Mouse (Mus musculus) MEL (cell line): ENCODE data around the gene Sgpp2.

Experiments used
- CTCF ChIP-seq, 3 experiments: IDR thresholded peaks in 2 of 3; conservative IDR thresholded peaks in 1 of 3; 2 replicates each; pipeline ENCODE4 v1.5.1; 2011 to 2012; ENCODE audit warnings: low read length in 3 of 3, low read depth in 2 of 3, mild to moderate bottlenecking in 2 of 3, improper control_type of control experiment in 1 of 3, inconsistent platforms in 1 of 3, mixed read lengths in 1 of 3, moderate library complexity in 1 of 3; ENCODE audit not compliant: control insufficient read depth in 1 of 3, insufficient read depth in 1 of 3, poor library complexity in 1 of 3, severe bottlenecking in 1 of 3
- E2F4 ChIP-seq: IDR thresholded peaks from 2 replicates; pipeline ENCODE4 v1.6.1; 2011; ENCODE audit warnings: low read depth, low read length, improper control_type of control experiment, borderline replicate concordance
- EP300 ChIP-seq, 2 experiments: IDR thresholded peaks; 2 replicates each; pipeline ENCODE4 v1.6.1; 2011; ENCODE audit warnings: improper control_type of control experiment in 2 of 2, low read length in 2 of 2, low read depth in 1 of 2, mild to moderate bottlenecking in 1 of 2
- KAT2A ChIP-seq: conservative IDR thresholded peaks from 2 replicates; pipeline ENCODE4 v1.6.1; 2012; ENCODE audit warnings: low read depth, low read length, improper control_type of control experiment, inconsistent platforms
- MAZ ChIP-seq: IDR thresholded peaks from 2 replicates; pipeline ENCODE4 v1.6.1; 2012; ENCODE audit warnings: low read depth, mild to moderate bottlenecking, inconsistent platforms, low read length, improper control_type of control experiment
- MXI1 ChIP-seq: IDR thresholded peaks from 2 replicates; pipeline ENCODE4 v1.6.1; 2011; ENCODE audit warnings: mild to moderate bottlenecking, low read depth, low read length, improper control_type of control experiment
- NELFE ChIP-seq: IDR thresholded peaks from 2 replicates; pipeline ENCODE4 v1.6.1; 2011; ENCODE audit warnings: low read depth, low read length, improper control_type of control experiment
- POLR2A ChIP-seq, 2 experiments: IDR thresholded peaks; 2 replicates each; pipeline ENCODE4 v1.6.1; 2011 to 2012; ENCODE audit warnings: low read length in 2 of 2, mild to moderate bottlenecking in 2 of 2, control low read depth in 1 of 2, improper control_type of control experiment in 1 of 2, low read depth in 1 of 2, moderate library complexity in 1 of 2; ENCODE audit not compliant: control insufficient read depth in 1 of 2, insufficient read depth in 1 of 2, poor library complexity in 1 of 2
- POLR2AphosphoS2 ChIP-seq: IDR thresholded peaks from 2 replicates; pipeline ENCODE4 v1.6.1; 2011; ENCODE audit warnings: low read length, improper control_type of control experiment
- POLR2AphosphoS5 ChIP-seq: IDR thresholded peaks from 2 replicates; pipeline ENCODE4 v1.6.1; 2012; ENCODE audit warnings: low read depth, borderline replicate concordance, mild to moderate bottlenecking, inconsistent platforms, low read length, moderate library complexity, mixed read lengths
- USF2 ChIP-seq, 2 experiments: IDR thresholded peaks; 2 replicates each; pipeline ENCODE4 v1.6.1; 2011 to 2012; ENCODE audit warnings: improper control_type of control experiment in 2 of 2, low read length in 2 of 2, borderline replicate concordance in 1 of 2, inconsistent platforms in 1 of 2, low read depth in 1 of 2, mild to moderate bottlenecking in 1 of 2; ENCODE audit not compliant: insufficient read depth in 1 of 2
- ZNF384 ChIP-seq: IDR thresholded peaks from 2 replicates; pipeline ENCODE4 v1.6.1; 2012; ENCODE audit warnings: low read depth, mild to moderate bottlenecking, inconsistent platforms, low read length, improper control_type of control experiment

DNA sequence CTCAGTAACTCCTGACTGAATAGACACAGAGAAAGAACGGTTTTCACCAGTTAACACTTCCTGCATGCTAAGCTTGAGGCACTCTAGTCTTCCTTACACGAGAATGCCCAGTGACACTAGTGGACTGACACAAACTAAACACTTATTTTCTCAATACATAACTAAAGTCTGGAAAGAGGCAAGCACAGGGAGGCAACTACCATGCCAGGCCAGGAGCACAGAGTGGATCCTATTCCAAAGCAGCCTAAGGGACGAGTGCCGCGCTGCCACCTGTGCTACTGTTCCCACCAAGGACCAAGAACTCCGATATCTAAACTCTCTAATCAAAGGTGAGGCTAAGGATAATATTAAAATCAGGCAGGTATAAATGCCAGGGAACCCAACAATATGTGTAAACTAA is 136.6 kb downstream of the Sgpp2 start:
- TF ChIP-seq ZNF384 (no peak), MXI1 (no peak), CTCF (IDR thresholded peaks at IDR 0.05 in 2 of 3, conservative IDR thresholded peaks at IDR 0.05 in 1 of 3; ENCODE audit: control insufficient read depth in 1 of 3, insufficient read depth in 1 of 3, low read depth in 2 of 3, low read length in 3 of 3, poor library complexity in 1 of 3, severe bottlenecking in 1 of 3) (no peak), KAT2A (no peak), MAZ (no peak), EP300 (IDR thresholded peaks at IDR 0.05; ENCODE audit: low read depth in 1 of 2, low read length in 2 of 2) (no peak), POLR2A (IDR thresholded peaks at IDR 0.05; ENCODE audit: control insufficient read depth in 1 of 2, insufficient read depth in 1 of 2, low read depth in 1 of 2, low read length in 2 of 2, poor library complexity in 1 of 2) (no peak), POLR2AphosphoS2 (no peak), USF2 (IDR thresholded peaks at IDR 0.05; ENCODE audit: borderline replicate concordance in 1 of 2, insufficient read depth in 1 of 2, low read depth in 1 of 2, low read length in 2 of 2) (no peak), NELFE (no peak), E2F4 (no peak), POLR2AphosphoS5 (no peak)
